Mouse (Mus musculus) hindbrain, embryonic 11.5 days (tissue): ENCODE measurements around the gene Dcbld2. TPM values are rescaled to one million over a fixed set of nuclear protein-coding genes. Genes with fewer than 3 reads are reported as not detected.

ENCODE experiments used
- ATAC-seq: fragments of 200-750 bp; cut with Nextera tagmentation; 2 replicates; pipeline ENCODE4 v1.8.0; 2017; ENCODE audit warnings: mild to moderate bottlenecking, moderate TSS enrichment, moderate library complexity; ENCODE audit not compliant: low FRiP score
- DNase-seq: peaks from one replicate; pipeline ENCODE4 v3.0.0-alpha.2; 2015; ENCODE audit warnings: low spot score
- H3K27ac ChIP-seq: fragments of 300-500 bp; sonication (generic); 2 replicates; pipeline ENCODE4 v1.5.1; 2014; ENCODE audit warnings: mild to moderate bottlenecking, low read depth, low read length
- H3K27me3 ChIP-seq: fragments of 300-500 bp; sonication (generic); 2 replicates; pipeline ENCODE4 v1.6.1; 2014; ENCODE audit warnings: mild to moderate bottlenecking, low read length, moderate library complexity, mixed read lengths; ENCODE audit not compliant: control insufficient read depth, insufficient read depth
- H3K36me3 ChIP-seq: fragments of 300-500 bp; sonication (generic); 2 replicates; pipeline ENCODE4 v1.6.1; 2014; ENCODE audit warnings: mild to moderate bottlenecking, low read length, moderate library complexity, mixed read lengths; ENCODE audit not compliant: control insufficient read depth, insufficient read depth
- H3K4me1 ChIP-seq: fragments of 300-500 bp; sonication (generic); replicated peaks from 2 replicates; pipeline ENCODE4 v1.6.1; 2014; ENCODE audit warnings: low read length, mixed read lengths; ENCODE audit not compliant: control insufficient read depth, insufficient read depth
- H3K4me2 ChIP-seq: fragments of 300-500 bp; sonication (generic); replicated peaks from 2 replicates; pipeline ENCODE4 v1.6.1; 2014; ENCODE audit warnings: mild to moderate bottlenecking, low read depth, low read length
- H3K4me3 ChIP-seq: fragments of 300-500 bp; sonication (generic); 2 replicates; pipeline ENCODE4 v1.5.1; 2014; ENCODE audit warnings: low read depth, low read length
- H3K9ac ChIP-seq: fragments of 300-500 bp; sonication (generic); 2 replicates; pipeline ENCODE4 v1.6.1; 2014; ENCODE audit warnings: low read depth, low read length
- H3K9me3 ChIP-seq: fragments of 300-500 bp; sonication (generic); 2 replicates; pipeline ENCODE4 v1.6.1; 2016; ENCODE audit warnings: low read length; ENCODE audit not compliant: control insufficient read depth
- WGBS: fragments of 180-500 bp; shearing (Covaris S2); extraction: QIAGEN DNeasy Blood & Tissue Kit; methylation state at CpG from one replicate; pipeline ENCODE4 v1.1.7; 2014; 5-methylcytosine and 5-hydroxymethylcytosine counted together
- polyA plus RNA-seq: library from polyadenylated mRNA; unstranded; fragments of >200 nt; fragmentation: Nextera tagmentation; extraction: Ambion mirVana; gene quantifications from 2 replicates; pipeline ENCODE4 v1.2.1, GENCODE M21; 2014

Dcbld2 gene
- polyA plus RNA-seq, 1 experiment from 2014 or later: 16.7 TPM

GRCm38 (mm10) chr16:58482296-58482695 lies 74.1 kb downstream of the Dcbld2 start:
- Histone ChIP-seq H3K9me3 (no peaks in the 10 kb centered on the region), H3K4me2 (no peak overlapping the region)

GRCm38 (mm10) chr16:58487861-58488260 lies 79.6 kb downstream of the Dcbld2 start:
- no peak for ATAC-seq
- no peak for DNase-seq
- WGBS: 88% methylated on average over 6 of the region's 6 CpGs
- Histone ChIP-seq H3K4me1 (no peaks in the 10 kb centered on the region), H3K9me3 (no peaks in the 10 kb centered on the region), H3K36me3 (no peaks in the 10 kb centered on the region), H3K27me3 (no peaks in the 10 kb centered on the region), H3K4me3 (no peak overlapping the region), H3K9ac (no peak overlapping the region), H3K27ac (no peak overlapping the region), H3K4me2 (no peak overlapping the region)

More at GRCm38 (mm10) chr16:58482296-58482695, 74.1 kb downstream of the Dcbld2 start:
- no peak for ATAC-seq
- DNase-seq: no peak
- 67% methylated on average over 3 of the region's 3 CpGs for WGBS
- Histone ChIP-seq H3K4me1 (no peaks in the 10 kb centered on the region), H3K9ac (no peak overlapping the region), H3K36me3 (no peaks in the 10 kb centered on the region), H3K4me3 (no peak overlapping the region), H3K27ac (no peak overlapping the region), H3K27me3 (no peaks in the 10 kb centered on the region)

- no peaks in the 10 kb centered on the region for H3K27me3 ChIP-seq
- H3K4me2 ChIP-seq: no peak overlapping the region
- no peaks in the 10 kb centered on the region for H3K36me3 ChIP-seq
- no peak overlapping the region for H3K9ac ChIP-seq
- no peak overlapping the region for H3K27ac ChIP-seq
- H3K4me1 ChIP-seq: no peaks in the 10 kb centered on the region
- DNase-seq (no peak), ATAC-seq (no peak)
- H3K9me3 ChIP-seq: no peaks in the 10 kb centered on the region
- H3K4me3 ChIP-seq: no peak overlapping the region
Observed at GRCm38 (mm10) chr16:58496791-58497190, 88.5 kb downstream of the Dcbld2 start.

GRCm38 (mm10) chr16:58497886-58498713 lies 89.9 kb downstream of the Dcbld2 start:
- H3K4me1 ChIP-seq: no peaks in the 10 kb centered on the region
- no peak overlapping the region for H3K9ac ChIP-seq
- 80% methylated on average over 9 of the region's 9 CpGs for whole genome bisulfite sequencing
- H3K9me3 ChIP-seq: no peaks in the 10 kb centered on the region
- ATAC-seq (no peak), DNase-seq (no peak)
- H3K4me2 ChIP-seq: no peak overlapping the region
- H3K36me3 ChIP-seq: no peaks in the 10 kb centered on the region
- no peak overlapping the region for H3K27ac ChIP-seq
- H3K4me3 ChIP-seq: no peak overlapping the region
- H3K27me3 ChIP-seq: no peaks in the 10 kb centered on the region

GRCm38 (mm10) chr16:58499172-58499584 lies 90.9 kb downstream of the Dcbld2 start:
- no peak overlapping the region for H3K4me2 ChIP-seq
- no peak overlapping the region for H3K4me3 ChIP-seq
- no peak overlapping the region for H3K9ac ChIP-seq
- DNase-seq: no peak
- H3K9me3 ChIP-seq: no peaks in the 10 kb centered on the region
- H3K27me3 ChIP-seq: no peaks in the 10 kb centered on the region
- WGBS: 82% methylated on average over 1 of the region's 1 CpGs
- H3K27ac ChIP-seq: no peak overlapping the region
- H3K4me1 ChIP-seq: no peaks in the 10 kb centered on the region
- peak; percentile 29; the same call in 1 of the 2 replicates for ATAC-seq
- H3K36me3 ChIP-seq: no peaks in the 10 kb centered on the region

- Histone ChIP-seq H3K27me3 (no peaks in the 10 kb centered on the region), H3K9me3 (no peaks in the 10 kb centered on the region), H3K9ac (no peak overlapping the region), H3K36me3 (no peaks in the 10 kb centered on the region), H3K27ac (no peak overlapping the region), H3K4me3 (no peak overlapping the region), H3K4me2 (no peak overlapping the region), H3K4me1 (no peaks in the 10 kb centered on the region)
- WGBS: 82% methylated on average over 5 of the region's 5 CpGs
- ATAC-seq (no peak), DNase-seq (no peak)
Observed at GRCm38 (mm10) chr16:58499650-58500049, 91.4 kb downstream of the Dcbld2 start.

GRCm38 (mm10) chr16:58501760-58502301 lies 93.6 kb downstream of the Dcbld2 start:
- no peak overlapping the region for H3K4me2 ChIP-seq
- H3K36me3 ChIP-seq: no peaks in the 10 kb centered on the region
- no peak overlapping the region for H3K4me3 ChIP-seq
- H3K27ac ChIP-seq: no peak overlapping the region
- 47% methylated on average over 6 of the region's 6 CpGs for WGBS
- no peak for DNase-seq
- no peaks in the 10 kb centered on the region for H3K9me3 ChIP-seq
- peak; percentile 19; the same call in 1 of the 2 replicates for ATAC-seq
- H3K9ac ChIP-seq: no peak overlapping the region
- H3K27me3 ChIP-seq: no peaks in the 10 kb centered on the region
- H3K4me1 ChIP-seq: no peaks in the 10 kb centered on the region

- Histone ChIP-seq H3K36me3 (no peaks in the 10 kb centered on the region), H3K9me3 (no peaks in the 10 kb centered on the region), H3K4me3 (no peak overlapping the region), H3K27me3 (no peaks in the 10 kb centered on the region), H3K27ac (no peak overlapping the region), H3K4me2 (no peak overlapping the region), H3K9ac (no peak overlapping the region), H3K4me1 (no peaks in the 10 kb centered on the region)
- ATAC-seq (no peak), DNase-seq (no peak)
- WGBS: 80% methylated on average over 6 of the region's 6 CpGs
Observed at GRCm38 (mm10) chr16:58502566-58502965, 94.3 kb downstream of the Dcbld2 start.

GRCm38 (mm10) chr16:58504945-58505344 lies 96.7 kb downstream of the Dcbld2 start:
- no peak for ATAC-seq
- Histone ChIP-seq H3K36me3 (no peaks in the 10 kb centered on the region), H3K27me3 (no peaks in the 10 kb centered on the region), H3K9ac (no peak overlapping the region), H3K9me3 (no peaks in the 10 kb centered on the region), H3K4me1 (no peaks in the 10 kb centered on the region), H3K4me3 (no peak overlapping the region), H3K27ac (no peak overlapping the region), H3K4me2 (no peak overlapping the region)
- DNase-seq: no peak
